In the genomic region with DNA sequence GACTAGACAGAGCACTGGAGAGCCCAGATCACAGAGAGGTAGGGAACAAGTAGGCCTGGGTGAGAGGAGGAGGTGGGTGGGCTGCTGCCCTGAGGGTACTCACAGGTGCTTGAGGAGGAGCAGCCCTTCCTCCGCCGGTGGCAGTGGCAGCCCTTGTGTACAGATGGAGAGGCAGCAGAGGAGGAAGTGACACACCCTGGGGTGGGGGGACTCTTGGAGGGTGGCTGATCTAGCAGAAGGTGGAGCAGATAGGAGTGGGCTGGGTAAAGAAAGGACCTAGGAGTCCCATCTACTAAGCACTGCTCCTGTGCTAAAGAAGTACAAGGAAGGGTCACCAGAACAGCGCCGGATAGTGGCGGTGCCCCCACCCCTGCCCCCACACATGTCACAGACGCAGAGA, we compare ENCODE assay signal across 8 mouse cellular contexts. TPM values are rescaled to one million over a fixed set of nuclear protein-coding genes. Genes with fewer than 3 reads are reported as not detected.
DNase-seq lines count a peak whose midpoint lies in the region; ATAC-seq lines count a peak whose summit lies in the region.

A gene (minus strand): TSS at position 197 of the 400 bp plus-strand sequence.

- peak; percentile 85 for ATAC-seq in megakaryocyte-erythroid progenitor cell, adult 5-6 weeks (replicated peaks; ENCODE audit: low FRiP score, low TSS enrichment, poor library complexity, severe bottlenecking)

- 25% methylated on average over 6 of the region's 6 CpGs for WGBS in large intestine, adult 2 months

- peak; percentile 68 to 71 for DNase-seq in B cell, adult 2 months
- peak; percentile 67 for DNase-seq in ES-CJ7 (ENCODE audit: low read depth, low spot score)
- no peak for DNase-seq in large intestine, adult 2 months (ENCODE audit: low read depth, low spot score)
- no peak for DNase-seq in urinary bladder, postnatal 25 days (ENCODE audit: low spot score)
- no peak for DNase-seq in cerebellum, postnatal 25 days
- no peak for DNase-seq in left cerebral cortex, postnatal 4 days
- no peak for DNase-seq in testis, postnatal 10 days (ENCODE audit: low spot score)

- intact Hi-C loops in left cerebral cortex, postnatal 4 days (cut with DNase I), result no loop called here

RNA-seq across cellular contexts. Expression of the gene that starts here (rescaled TPM):
- 23.0 and 24.8 TPM in 2 replicates for polyA plus RNA-seq in large intestine, adult 2 months (2012; rRNA removed)
- total RNA-seq in megakaryocyte-erythroid progenitor cell, adult 5-6 weeks (2014; fragmentation: Nextera tagmentation), result 13.1 and 17.0 TPM in 2 replicates
- 47.2 and 51.0 TPM in 2 replicates for total RNA-seq in megakaryocyte-erythroid progenitor cell, adult 5-6 weeks (2017)
- total RNA-seq in left cerebral cortex, postnatal 4 days (2021), result 1 to 10 TPM in 1 of 2 experiments, under 1 TPM in 1; 0.74 to 1.1 TPM

Comparison
In these comparisons a context has a peak if more than half of its experiments do, and no peak if none do; other contexts are left out.
1. RNA of the gene that starts here (total RNA-seq): 13.1 to 51.0 TPM in megakaryocyte-erythroid progenitor cell, adult 5-6 weeks; 0.74 to 1.1 TPM in left cerebral cortex, postnatal 4 days; every median in the first group is over 4 times any median in the second.
2. DNase-seq: peak in B cell, adult 2 months (2 of 2) and ES-CJ7 (single experiment); none in large intestine, adult 2 months (single experiment), urinary bladder, postnatal 25 days (single experiment), cerebellum, postnatal 25 days (0 of 2), left cerebral cortex, postnatal 4 days (single experiment) and testis, postnatal 10 days (single experiment).